Mouse (Mus musculus) c-Kit-positive CD71-negative TER-119-negative erythroid progenitor cells, embryonic 14.5 days (primary cell): ENCODE measurements at regions not wholly inside any gene's neighbourhood (a gene's known extent, or its start where the extent isn't known, plus 50 kb on each side); places are given as distances from the start of the nearest gene placed in this dataset.

ENCODE experiments used
- DNase-seq: peaks from one replicate; pipeline ENCODE4 v3.0.0-alpha.2; 2013; ENCODE audit warnings: low read depth

- DNase-seq, result peak; percentile 7
Observed at GRCm38 (mm10) chr13:43919781-43920420, 135.3 kb downstream of the Cd83 start.

- no peak for DNase-seq
Observed at GRCm38 (mm10) chr13:43930081-43930981, 145.8 kb downstream of the Cd83 start.

GRCm38 (mm10) chr13:43932946-43933345 lies 148.4 kb downstream of the Cd83 start:
- no peak for DNase-seq

GRCm38 (mm10) chr13:43935284-43935683 lies 150.7 kb downstream of the Cd83 start:
- no peak for DNase-seq

GRCm38 (mm10) chr13:43936504-43936903 lies 151.9 kb downstream of the Cd83 start:
- no peak for DNase-seq

- no peak for DNase-seq
Observed at GRCm38 (mm10) chr13:43938611-43939010, 154.0 kb downstream of the Cd83 start.

- no peak for DNase-seq
Observed at GRCm38 (mm10) chr13:43939375-43939774, 154.8 kb downstream of the Cd83 start.

- no peak for DNase-seq
Observed at GRCm38 (mm10) chr13:43941731-43942130, 157.2 kb downstream of the Cd83 start.

- DNase-seq, result no peak
Observed at GRCm38 (mm10) chr13:43948606-43949005, 164.0 kb downstream of the Cd83 start.

- DNase-seq, result no peak
Observed at GRCm38 (mm10) chr13:43949740-43950643, 165.4 kb downstream of the Cd83 start.

- DNase-seq, result no peak
Observed at GRCm38 (mm10) chr13:43952491-43952890, 167.9 kb downstream of the Cd83 start.

- no peak for DNase-seq
Observed at GRCm38 (mm10) chr13:43952972-43953592, 168.5 kb downstream of the Cd83 start.

GRCm38 (mm10) chr13:43954714-43955393 lies 170.3 kb downstream of the Cd83 start:
- DNase-seq, result no peak

- DNase-seq, result no peak
Observed at GRCm38 (mm10) chr13:43957046-43957445, 172.5 kb downstream of the Cd83 start.

GRCm38 (mm10) chr13:43959121-43959572 lies 174.6 kb downstream of the Cd83 start:
- peak; percentile 28 for DNase-seq

- no peak for DNase-seq
Observed at GRCm38 (mm10) chr13:43961047-43961690, 176.6 kb downstream of the Cd83 start.

- no peak for DNase-seq
Observed at GRCm38 (mm10) chr13:43961987-43962386, 177.4 kb downstream of the Cd83 start.

GRCm38 (mm10) chr13:43963321-43963720 lies 178.7 kb downstream of the Cd83 start:
- no peak for DNase-seq

- DNase-seq, result no peak
Observed at GRCm38 (mm10) chr13:43965256-43965905, 180.8 kb downstream of the Cd83 start.

GRCm38 (mm10) chr13:43967516-43967915 lies 182.9 kb downstream of the Cd83 start:
- DNase-seq, result no peak
